Mouse (Mus musculus) hindbrain, embryonic 16.5 days (tissue): ENCODE results near the gene Bcl11b. TPM values are rescaled to one million over a fixed set of nuclear protein-coding genes. Genes with fewer than 3 reads are reported as not detected.

ENCODE experiments used
- ATAC-seq: fragments of 200-750 bp; cut with Nextera tagmentation; 2 replicates; pipeline ENCODE4 v1.8.0; 2017; ENCODE audit warnings: moderate TSS enrichment, moderate library complexity
- H3K27ac ChIP-seq: fragments of 300-500 bp; sonication (generic); 2 replicates; pipeline ENCODE4 v1.5.1; 2014; ENCODE audit warnings: low read depth, mild to moderate bottlenecking, control low read depth, low read length, moderate library complexity
- H3K27me3 ChIP-seq: fragments of 300-500 bp; sonication (generic); replicated peaks from 2 replicates; pipeline ENCODE4 v1.6.1; 2014; ENCODE audit warnings: low read length; ENCODE audit not compliant: control insufficient read depth, insufficient read depth
- H3K36me3 ChIP-seq: fragments of 300-500 bp; sonication (generic); 2 replicates; pipeline ENCODE4 v1.6.1; 2014; ENCODE audit warnings: mild to moderate bottlenecking, low read length, moderate library complexity, mixed read lengths; ENCODE audit not compliant: control insufficient read depth, insufficient read depth
- H3K4me1 ChIP-seq: fragments of 300-500 bp; sonication (generic); 2 replicates; pipeline ENCODE4 v1.6.1; 2014; ENCODE audit warnings: low read depth, low read length; ENCODE audit not compliant: control insufficient read depth, insufficient read depth
- H3K4me2 ChIP-seq: fragments of 300-500 bp; sonication (generic); 2 replicates; pipeline ENCODE4 v1.6.1; 2014; ENCODE audit warnings: mild to moderate bottlenecking, low read length, control low read depth, moderate library complexity
- H3K4me3 ChIP-seq: fragments of 300-500 bp; sonication (generic); 2 replicates; pipeline ENCODE4 v1.5.1; 2014; ENCODE audit warnings: mild to moderate bottlenecking, low read length, control low read depth, moderate library complexity
- H3K9ac ChIP-seq: fragments of 300-500 bp; sonication (generic); 2 replicates; pipeline ENCODE4 v1.6.1; 2014; ENCODE audit warnings: low read depth, mild to moderate bottlenecking, control low read depth, low read length, moderate library complexity
- H3K9me3 ChIP-seq: fragments of 300-500 bp; sonication (generic); 2 replicates; pipeline ENCODE4 v1.6.1; 2014; ENCODE audit warnings: mild to moderate bottlenecking, low read length, moderate library complexity; ENCODE audit not compliant: control insufficient read depth
- WGBS: fragments of 180-500 bp; shearing (Covaris S2); extraction: QIAGEN DNeasy Blood & Tissue Kit; methylation state at CpG from one replicate; pipeline ENCODE4 v1.1.7; 2014; 5-methylcytosine and 5-hydroxymethylcytosine counted together
- polyA plus RNA-seq: library from polyadenylated mRNA; unstranded; fragments of >200 nt; fragmentation: Nextera tagmentation; extraction: Ambion mirVana; gene quantifications from 2 replicates; pipeline ENCODE4 v1.2.1, GENCODE M21; 2015

Gene Bcl11b
- polyA plus RNA-seq, 1 experiment from 2014 or later: 12.0 TPM

- Histone ChIP-seq H3K4me2 (peak overlapping the region; percentile 98), H3K36me3 (no peaks in the 10 kb centered on the region), H3K9ac (peak overlapping the region; percentile 62), H3K4me1 (peaks cover 14% of the 10 kb centered on the region), H3K9me3 (no peaks in the 10 kb centered on the region), H3K27me3 (0 out of 2 replicates have a peak, but pooled peaks cover under 1% of the 10 kb centered on the region), H3K4me3 (peak overlapping the region; percentile 83), H3K27ac (peak overlapping the region; percentile 70)
- 20% methylated on average over 2 of the region's 2 CpGs for WGBS
- ATAC-seq: no peak
These were observed 2.7 kb downstream of the Bcl11b start for GRCm38 (mm10) chr12:108000715-108001080.

GRCm38 (mm10) chr12:107999751-108000714 is 3.4 kb downstream of the Bcl11b start:
- ATAC-seq: no peak
- Histone ChIP-seq H3K36me3 (no peaks in the 10 kb centered on the region), H3K27ac (peak overlapping the region; percentile 70), H3K4me3 (peak overlapping the region; percentile 83), H3K4me1 (peaks cover 9% of the 10 kb centered on the region), H3K9me3 (no peaks in the 10 kb centered on the region), H3K9ac (peak overlapping the region; percentile 62), H3K4me2 (peak overlapping the region; percentile 98), H3K27me3 (no peaks in the 10 kb centered on the region)
- 65% methylated on average over 15 of the region's 15 CpGs for WGBS

DNA sequence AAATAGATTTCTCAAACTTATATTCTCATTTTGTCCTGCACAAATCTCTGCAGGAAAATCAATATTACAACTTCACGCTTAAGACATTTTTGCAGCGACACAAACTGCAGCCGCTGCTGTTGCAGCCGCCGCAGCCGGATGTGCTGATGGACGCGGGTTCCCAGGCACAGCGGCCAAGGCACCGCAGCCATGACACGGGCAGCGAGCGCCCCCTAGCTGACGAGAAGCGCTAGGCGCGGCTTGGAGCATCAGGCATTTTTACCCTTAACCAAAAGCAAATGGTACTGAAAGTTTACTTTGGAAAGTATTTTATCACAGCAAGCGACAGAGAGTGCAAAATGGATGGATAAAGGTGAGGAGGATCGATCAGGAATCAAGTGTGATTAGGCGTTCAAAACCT is 4.7 kb downstream of the Bcl11b start:
- ATAC-seq: no peak
- peak overlapping the region; percentile 26 for H3K4me3 ChIP-seq
- no peak overlapping the region for H3K27ac ChIP-seq
- peak overlapping the region; percentile 20; the same call in 1 of the 2 replicates for H3K9ac ChIP-seq
- peaks cover 3% of the 10 kb centered on the region; the same call in 1 of the 2 replicates for H3K4me1 ChIP-seq
- no peaks in the 10 kb centered on the region for H3K9me3 ChIP-seq
- no peaks in the 10 kb centered on the region for H3K36me3 ChIP-seq
- peak overlapping the region; percentile 98 for H3K4me2 ChIP-seq
- WGBS: 2% methylated on average over 20 of the region's 20 CpGs
- H3K27me3 ChIP-seq: no peaks in the 10 kb centered on the region

- H3K4me1 ChIP-seq: peaks cover 3% of the 10 kb centered on the region
- no peak for ATAC-seq
- no peaks in the 10 kb centered on the region for H3K36me3 ChIP-seq
- H3K9ac ChIP-seq: peak overlapping the region; percentile 20; the same call in 1 of the 2 replicates
- peak overlapping the region; percentile 26 for H3K4me3 ChIP-seq
- H3K27ac ChIP-seq: 0 out of 2 replicates have a peak overlapping the region, but pooled peaks have one; percentile 14
- peak overlapping the region; percentile 50 for H3K4me2 ChIP-seq
- WGBS: 50% methylated on average over 11 of the region's 11 CpGs
- H3K27me3 ChIP-seq: no peaks in the 10 kb centered on the region
- H3K9me3 ChIP-seq: no peaks in the 10 kb centered on the region
These were observed 5.5 kb downstream of the Bcl11b start for GRCm38 (mm10) chr12:107997901-107998300.

- ATAC-seq: no peak
- no peaks in the 10 kb centered on the region for H3K27me3 ChIP-seq
- peaks cover 3% of the 10 kb centered on the region for H3K4me1 ChIP-seq
- H3K27ac ChIP-seq: 0 out of 2 replicates have a peak overlapping the region, but pooled peaks have one; percentile 24
- WGBS: 22% methylated on average over 3 of the region's 3 CpGs
- no peak overlapping the region; the same call in 1 of the 2 replicates for H3K4me3 ChIP-seq
- H3K9ac ChIP-seq: peak overlapping the region; percentile 3; the same call in 1 of the 2 replicates
- H3K9me3 ChIP-seq: no peaks in the 10 kb centered on the region
- H3K36me3 ChIP-seq: no peaks in the 10 kb centered on the region
- peak overlapping the region; percentile 50 for H3K4me2 ChIP-seq
These were observed 6.2 kb downstream of the Bcl11b start for GRCm38 (mm10) chr12:107997241-107997640.

- H3K27me3 ChIP-seq: no peaks in the 10 kb centered on the region
- no peaks in the 10 kb centered on the region for H3K9me3 ChIP-seq
- H3K4me2 ChIP-seq: peak overlapping the region; percentile 50
- peaks cover 3% of the 10 kb centered on the region for H3K4me1 ChIP-seq
- no peak for ATAC-seq
- H3K4me3 ChIP-seq: no peak overlapping the region
- H3K36me3 ChIP-seq: no peaks in the 10 kb centered on the region
- H3K27ac ChIP-seq: no peak overlapping the region
- peak overlapping the region; percentile 3; the same call in 1 of the 2 replicates for H3K9ac ChIP-seq
- WGBS: 50% methylated on average over 4 of the region's 4 CpGs
These were observed 6.6 kb downstream of the Bcl11b start for GRCm38 (mm10) chr12:107996773-107997172.

GRCm38 (mm10) chr12:107996216-107996615 is 7.2 kb downstream of the Bcl11b start:
- H3K9me3 ChIP-seq: no peaks in the 10 kb centered on the region
- H3K9ac ChIP-seq: no peak overlapping the region
- no peaks in the 10 kb centered on the region for H3K36me3 ChIP-seq
- 0 out of 2 replicates have a peak overlapping the region, but pooled peaks have one; percentile 2 for H3K4me3 ChIP-seq
- 71% methylated on average over 6 of the region's 6 CpGs for WGBS
- H3K4me2 ChIP-seq: peak overlapping the region; percentile 14; the same call in 1 of the 2 replicates
- H3K27ac ChIP-seq: no peak overlapping the region
- no peaks in the 10 kb centered on the region for H3K27me3 ChIP-seq
- H3K4me1 ChIP-seq: peaks cover 4% of the 10 kb centered on the region
- ATAC-seq: no peak

- Histone ChIP-seq H3K27me3 (no peaks in the 10 kb centered on the region), H3K4me2 (peak overlapping the region; percentile 33), H3K27ac (no peak overlapping the region), H3K4me3 (no peak overlapping the region), H3K36me3 (no peaks in the 10 kb centered on the region), H3K9ac (no peak overlapping the region), H3K4me1 (peaks cover 13% of the 10 kb centered on the region), H3K9me3 (no peaks in the 10 kb centered on the region)
- no peak for ATAC-seq
- 40% methylated on average over 4 of the region's 4 CpGs for WGBS
These were observed 9.0 kb downstream of the Bcl11b start for GRCm38 (mm10) chr12:107994421-107994820.

- no peak overlapping the region for H3K4me2 ChIP-seq
- no peak overlapping the region for H3K27ac ChIP-seq
- no peak overlapping the region for H3K4me3 ChIP-seq
- H3K9me3 ChIP-seq: no peaks in the 10 kb centered on the region
- 79% methylated on average over 4 of the region's 4 CpGs for WGBS
- H3K9ac ChIP-seq: 0 out of 2 replicates have a peak overlapping the region, but pooled peaks have one; percentile 13
- no peaks in the 10 kb centered on the region for H3K36me3 ChIP-seq
- no peak for ATAC-seq
- no peaks in the 10 kb centered on the region for H3K27me3 ChIP-seq
- peaks cover 10% of the 10 kb centered on the region for H3K4me1 ChIP-seq
These were observed 10.4 kb downstream of the Bcl11b start for GRCm38 (mm10) chr12:107993029-107993428.
